Mouse (Mus musculus) stomach, postnatal 0 days (tissue): Measurements from ENCODE around the gene Cxcl2. TPM values are rescaled to one million over a fixed set of nuclear protein-coding genes. Genes with fewer than 3 reads are reported as not detected.

Experiments used
- ATAC-seq: fragments of 200-750 bp; cut with Nextera tagmentation; 2 replicates; pipeline ENCODE4 v1.8.0; 2017; ENCODE audit not compliant: low FRiP score, low TSS enrichment
- DNase-seq: peaks from one replicate; pipeline ENCODE4 v3.0.0-alpha.2; 2016; ENCODE audit warnings: low spot score
- H3K27ac ChIP-seq: fragments of 300-500 bp; sonication (generic); replicated peaks from 2 replicates; pipeline ENCODE4 v1.5.1; 2014; ENCODE audit warnings: mild to moderate bottlenecking, control low read depth
- H3K27me3 ChIP-seq: fragments of 300-500 bp; sonication (generic); 2 replicates; pipeline ENCODE4 v1.6.1; 2014; ENCODE audit warnings: low read length; ENCODE audit not compliant: control insufficient read depth, insufficient read depth
- H3K36me3 ChIP-seq: fragments of 300-500 bp; sonication (generic); 2 replicates; pipeline ENCODE4 v1.6.1; 2014; ENCODE audit warnings: low read length, mixed read lengths; ENCODE audit not compliant: control insufficient read depth, insufficient read depth
- H3K4me1 ChIP-seq: fragments of 300-500 bp; sonication (generic); replicated peaks from 2 replicates; pipeline ENCODE4 v1.6.1; 2014; ENCODE audit warnings: antibody characterized with exemption; ENCODE audit not compliant: control insufficient read depth, insufficient read depth
- H3K4me2 ChIP-seq: fragments of 300-500 bp; sonication (generic); replicated peaks from 2 replicates; pipeline ENCODE4 v1.6.1; 2014; ENCODE audit warnings: low read depth, mild to moderate bottlenecking, control low read depth, moderate library complexity
- H3K4me3 ChIP-seq: fragments of 300-500 bp; sonication (generic); 2 replicates; pipeline ENCODE4 v1.5.1; 2014; ENCODE audit warnings: low read depth, low read length, control low read depth
- H3K9ac ChIP-seq: fragments of 300-500 bp; sonication (generic); 2 replicates; pipeline ENCODE4 v1.6.1; 2014; ENCODE audit warnings: mild to moderate bottlenecking, low read length, control low read depth, mixed read lengths
- H3K9me3 ChIP-seq: fragments of 300-500 bp; sonication (generic); 2 replicates; pipeline ENCODE4 v1.6.1; 2016; ENCODE audit warnings: low read length; ENCODE audit not compliant: control insufficient read depth
- CTCF ChIP-seq: IDR thresholded peaks from 2 replicates; pipeline ENCODE4 v1.5.1; 2016; ENCODE audit warnings: antibody characterized with exemption, low read depth, mild to moderate bottlenecking, moderate library complexity
- EP300 ChIP-seq: optimal IDR thresholded peaks from 2 replicates; pipeline ENCODE3; 2016; ENCODE audit warnings: antibody characterized with exemption
- WGBS: fragments of 180-500 bp; shearing (Covaris S2); extraction: QIAGEN DNeasy Blood & Tissue Kit; methylation state at CpG from one replicate; pipeline ENCODE4 v1.1.7; 2014; 5-methylcytosine and 5-hydroxymethylcytosine counted together
- polyA plus RNA-seq: library from polyadenylated mRNA; unstranded; fragments of >200 nt; fragmentation: Nextera tagmentation; extraction: Ambion mirVana; gene quantifications from 2 replicates; pipeline ENCODE4 v1.2.1, GENCODE M21; 2015

The Cxcl2 gene
- polyA plus RNA-seq, 1 experiment from 2014 or later, result 0.16 TPM

DNA sequence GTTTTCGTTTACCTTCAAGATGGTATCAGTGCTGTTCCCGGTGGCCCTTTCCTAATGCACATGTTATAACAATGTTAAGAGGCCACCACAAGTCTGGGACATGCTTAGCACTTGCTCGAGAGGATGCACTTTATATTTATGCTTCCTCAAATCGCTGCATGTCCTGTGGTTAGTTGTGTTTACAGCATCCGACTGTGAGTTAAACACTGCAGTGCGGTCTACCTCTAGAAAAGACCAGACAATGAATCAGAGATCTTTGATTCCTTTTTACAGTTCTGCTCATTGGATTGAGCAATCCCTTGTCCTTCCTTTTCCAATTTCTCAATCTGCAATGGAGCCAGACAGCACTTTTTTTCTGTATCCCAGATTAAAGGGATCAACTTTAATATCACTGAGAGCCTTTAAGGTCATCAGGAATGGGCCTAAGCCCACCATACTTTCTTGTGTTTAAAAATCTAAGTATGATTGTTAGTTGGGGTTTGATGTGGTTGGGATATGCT is 41.7 kb upstream of the Cxcl2 start:
- WGBS, result 59% methylated on average over 6 of the region's 6 CpGs
- H3K4me2 ChIP-seq, result no peak overlapping the region
- no peak for DNase-seq
- TF ChIP-seq EP300 (no peak), CTCF (no peak)
- no peak overlapping the region for H3K9ac ChIP-seq
- no peaks in the 10 kb centered on the region for H3K36me3 ChIP-seq
- H3K9me3 ChIP-seq, result no peaks in the 10 kb centered on the region
- no peak overlapping the region for H3K4me3 ChIP-seq
- no peaks in the 10 kb centered on the region for H3K4me1 ChIP-seq
- no peak overlapping the region for H3K27ac ChIP-seq
- no peaks in the 10 kb centered on the region for H3K27me3 ChIP-seq
- ATAC-seq, result no peak

DNA sequence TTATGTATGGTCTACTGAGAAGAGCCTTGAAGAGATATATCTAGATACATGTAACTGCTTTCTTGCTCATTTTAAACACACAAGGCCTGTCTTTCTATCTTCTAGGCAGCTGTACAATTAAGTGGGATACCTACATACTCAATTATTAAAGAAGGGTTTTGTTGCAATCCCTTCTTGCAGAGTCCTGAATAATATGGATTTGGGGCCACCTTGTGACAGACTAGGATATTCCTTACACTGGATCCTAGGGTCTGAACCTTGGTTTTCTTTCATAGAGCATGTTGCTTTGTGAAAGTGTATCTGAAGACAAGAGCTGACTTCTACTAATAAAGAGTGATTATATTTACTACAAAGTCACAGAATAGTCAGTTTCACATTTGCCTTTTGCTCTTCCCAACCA is 36.9 kb upstream of the Cxcl2 start:
- Histone ChIP-seq H3K4me1 (no peaks in the 10 kb centered on the region), H3K4me2 (no peak overlapping the region), H3K27me3 (no peaks in the 10 kb centered on the region), H3K4me3 (no peak overlapping the region), H3K9me3 (no peaks in the 10 kb centered on the region), H3K27ac (no peak overlapping the region), H3K9ac (no peak overlapping the region), H3K36me3 (no peaks in the 10 kb centered on the region)
- ATAC-seq, result no peak
- DNase-seq, result no peak
- no peak for TF ChIP-seq EP300
- TF ChIP-seq CTCF, result peak; percentile 65

DNA sequence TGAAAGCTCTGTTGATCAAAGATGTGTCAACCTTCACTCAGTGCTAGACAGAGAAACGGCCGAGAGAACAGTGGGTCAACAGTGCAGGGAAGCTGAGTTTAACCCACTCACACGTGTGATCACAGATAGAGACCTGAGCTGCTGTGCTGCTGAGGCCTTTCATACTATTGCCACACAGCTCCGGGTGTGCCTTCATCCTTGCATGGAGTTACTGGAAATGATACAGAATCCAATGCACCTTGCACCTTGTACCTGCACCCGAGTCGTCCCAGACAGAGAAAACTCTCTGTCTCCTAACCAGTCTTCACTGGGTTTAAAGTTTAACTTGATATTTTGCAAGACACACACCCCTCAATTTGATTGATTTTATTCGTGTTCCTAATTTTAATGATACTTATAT is 31.3 kb upstream of the Cxcl2 start:
- Histone ChIP-seq H3K4me1 (no peaks in the 10 kb centered on the region; the same call in 1 of the 2 replicates), H3K4me3 (no peak overlapping the region), H3K27ac (no peak overlapping the region), H3K27me3 (no peaks in the 10 kb centered on the region), H3K9ac (no peak overlapping the region), H3K4me2 (no peak overlapping the region), H3K9me3 (no peaks in the 10 kb centered on the region), H3K36me3 (no peaks in the 10 kb centered on the region)
- ATAC-seq (0 out of 2 replicates have a peak, but pooled peaks have one; percentile 26), DNase-seq (no peak)
- 67% methylated on average over 7 of the region's 7 CpGs for WGBS
- TF ChIP-seq CTCF, result no peak
- TF ChIP-seq EP300, result no peak

DNA sequence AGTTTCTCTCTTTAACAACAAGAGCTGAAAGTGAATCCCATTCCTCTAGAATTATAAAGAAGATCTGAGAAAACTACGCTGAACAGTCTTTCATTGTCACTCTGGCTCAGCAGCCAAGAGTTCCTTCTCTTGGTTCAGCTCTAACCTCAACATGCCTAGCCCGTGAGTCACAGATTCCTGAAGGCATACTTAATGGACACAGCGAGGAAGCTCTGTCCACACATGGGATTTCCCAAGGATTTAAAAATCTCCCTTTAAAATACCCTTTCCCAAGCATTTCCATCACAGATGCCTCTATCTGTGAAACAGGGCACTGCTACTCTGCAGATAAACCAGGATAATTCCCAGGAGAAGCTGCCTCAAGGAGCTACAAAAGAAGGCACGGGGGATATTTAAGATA is 27.6 kb upstream of the Cxcl2 start:
- no peak for TF ChIP-seq EP300
- peak; percentile 45 for TF ChIP-seq CTCF
- no peak overlapping the region for H3K9ac ChIP-seq
- no peak overlapping the region for H3K4me3 ChIP-seq
- no peaks in the 10 kb centered on the region; the same call in 1 of the 2 replicates for H3K4me1 ChIP-seq
- H3K36me3 ChIP-seq, result no peaks in the 10 kb centered on the region
- no peaks in the 10 kb centered on the region for H3K27me3 ChIP-seq
- no peak overlapping the region for H3K27ac ChIP-seq
- no peak overlapping the region for H3K4me2 ChIP-seq
- peak; percentile 81; the same call in 1 of the 2 replicates for ATAC-seq
- 29% methylated on average over 4 of the region's 4 CpGs for WGBS
- DNase-seq, result no peak
- H3K9me3 ChIP-seq, result no peaks in the 10 kb centered on the region

DNA sequence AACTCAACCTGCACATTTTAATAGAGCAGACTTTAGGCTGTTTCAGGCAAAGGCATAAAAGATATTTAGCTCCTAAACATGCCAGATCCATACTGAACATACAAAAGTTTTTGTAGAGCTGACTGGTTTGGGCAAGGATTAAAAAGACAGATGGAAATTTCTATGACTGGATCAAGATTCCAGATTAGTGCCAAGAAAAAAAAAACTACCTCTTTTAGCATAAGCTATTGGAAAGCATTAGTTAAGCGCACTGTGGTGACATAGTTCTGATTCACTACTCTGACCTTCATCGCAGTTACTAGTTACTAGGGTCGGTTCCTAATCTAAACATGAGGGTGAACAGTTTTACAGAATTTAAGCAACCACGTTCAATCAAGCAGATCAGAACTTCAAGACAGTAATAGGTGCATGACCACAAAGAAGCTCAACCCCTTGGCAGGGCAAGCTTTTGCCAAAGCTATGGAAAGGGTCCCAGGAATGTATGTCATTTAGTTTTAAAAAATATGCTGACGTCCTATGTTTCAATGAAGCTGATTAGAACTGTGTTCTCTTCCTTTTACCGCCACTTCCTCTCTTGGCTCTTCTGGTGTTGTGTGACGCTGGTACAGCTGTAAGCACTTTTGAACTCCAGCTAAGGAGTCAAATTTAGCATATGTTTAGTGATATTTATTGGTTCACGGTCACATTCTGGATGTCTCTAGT is 27.0 kb upstream of the Cxcl2 start:
- no peaks in the 10 kb centered on the region for H3K9me3 ChIP-seq
- H3K9ac ChIP-seq, result no peak overlapping the region
- H3K36me3 ChIP-seq, result no peaks in the 10 kb centered on the region
- H3K4me2 ChIP-seq, result no peak overlapping the region
- H3K4me1 ChIP-seq, result no peaks in the 10 kb centered on the region; the same call in 1 of the 2 replicates
- TF ChIP-seq EP300 (no peak), CTCF (no peak)
- DNase-seq (no peak), ATAC-seq (no peak)
- no peak overlapping the region for H3K27ac ChIP-seq
- H3K4me3 ChIP-seq, result no peak overlapping the region
- 46% methylated on average over 8 of the region's 8 CpGs for WGBS
- H3K27me3 ChIP-seq, result no peaks in the 10 kb centered on the region

DNA sequence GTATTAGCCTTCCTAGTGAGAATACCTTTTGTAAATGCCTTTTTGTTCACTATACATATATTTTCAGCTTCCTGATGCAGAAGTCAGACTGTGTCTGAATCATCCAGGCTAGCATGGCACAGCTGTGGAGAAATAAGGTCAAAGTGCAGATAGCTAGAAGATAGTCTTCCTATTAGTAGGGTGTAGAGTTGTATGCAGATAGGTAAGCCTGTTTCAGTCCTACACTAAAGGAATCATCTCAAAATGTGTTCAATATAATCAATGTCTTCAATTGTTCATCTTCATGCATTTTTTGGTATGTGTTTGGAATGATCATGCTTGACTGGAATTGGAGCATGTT is 26.5 kb upstream of the Cxcl2 start:
- no peak overlapping the region for H3K4me3 ChIP-seq
- no peak overlapping the region for H3K9ac ChIP-seq
- no peaks in the 10 kb centered on the region; the same call in 1 of the 2 replicates for H3K4me1 ChIP-seq
- TF ChIP-seq EP300 (no peak), CTCF (no peak)
- no peaks in the 10 kb centered on the region for H3K27me3 ChIP-seq
- no peaks in the 10 kb centered on the region for H3K9me3 ChIP-seq
- no peak for ATAC-seq
- H3K36me3 ChIP-seq, result no peaks in the 10 kb centered on the region
- H3K4me2 ChIP-seq, result no peak overlapping the region
- DNase-seq, result no peak
- H3K27ac ChIP-seq, result no peak overlapping the region
